Mouse (Mus musculus): ENCODE results near the gene Actl6b.

DNA sequence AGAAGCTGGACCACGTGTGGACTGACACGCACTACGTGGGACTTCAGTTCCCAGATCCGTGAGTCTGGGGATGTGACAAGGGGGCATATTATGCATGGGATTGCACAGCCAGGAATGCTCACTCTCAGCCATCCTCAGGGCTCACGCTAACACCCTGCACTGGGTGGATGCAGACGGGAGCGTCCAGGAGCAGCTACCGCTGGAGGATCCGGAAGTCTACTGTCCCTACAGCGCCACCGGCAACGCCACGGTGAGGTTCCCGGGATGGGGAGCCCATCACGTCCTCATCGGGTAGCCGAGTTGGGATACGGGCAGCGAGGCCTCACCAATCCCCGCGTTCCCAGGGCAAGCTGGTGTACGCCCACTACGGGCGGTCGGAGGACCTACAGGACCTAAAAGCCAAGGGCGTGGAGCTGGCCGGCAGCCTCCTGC is 21.2 kb downstream of the Actl6b start:
- TF ChIP-seq POLR2A (IDR thresholded peaks at IDR 0.05; ENCODE audit: low read depth, low read length): no peak
- TF ChIP-seq CTCF (conservative IDR thresholded peaks at IDR 0.05; ENCODE audit: insufficient read depth, insufficient read length, low read depth, low read length): no peak; the same call in 1 of the 2 replicates
